Mouse (Mus musculus) urinary bladder, postnatal 10 days (tissue): ENCODE results near the gene Lrsam1.
"Not testable (repeated sequence)": the region's sequence is repeated elsewhere in the genome, so short reads cannot be mapped to it uniquely, and the experiment has no call there.

Experiments
- DNase-seq: peaks from one replicate; pipeline ENCODE4 v3.0.0; 2022; ENCODE audit warnings: low spot score

Lrsam1 gene

DNA sequence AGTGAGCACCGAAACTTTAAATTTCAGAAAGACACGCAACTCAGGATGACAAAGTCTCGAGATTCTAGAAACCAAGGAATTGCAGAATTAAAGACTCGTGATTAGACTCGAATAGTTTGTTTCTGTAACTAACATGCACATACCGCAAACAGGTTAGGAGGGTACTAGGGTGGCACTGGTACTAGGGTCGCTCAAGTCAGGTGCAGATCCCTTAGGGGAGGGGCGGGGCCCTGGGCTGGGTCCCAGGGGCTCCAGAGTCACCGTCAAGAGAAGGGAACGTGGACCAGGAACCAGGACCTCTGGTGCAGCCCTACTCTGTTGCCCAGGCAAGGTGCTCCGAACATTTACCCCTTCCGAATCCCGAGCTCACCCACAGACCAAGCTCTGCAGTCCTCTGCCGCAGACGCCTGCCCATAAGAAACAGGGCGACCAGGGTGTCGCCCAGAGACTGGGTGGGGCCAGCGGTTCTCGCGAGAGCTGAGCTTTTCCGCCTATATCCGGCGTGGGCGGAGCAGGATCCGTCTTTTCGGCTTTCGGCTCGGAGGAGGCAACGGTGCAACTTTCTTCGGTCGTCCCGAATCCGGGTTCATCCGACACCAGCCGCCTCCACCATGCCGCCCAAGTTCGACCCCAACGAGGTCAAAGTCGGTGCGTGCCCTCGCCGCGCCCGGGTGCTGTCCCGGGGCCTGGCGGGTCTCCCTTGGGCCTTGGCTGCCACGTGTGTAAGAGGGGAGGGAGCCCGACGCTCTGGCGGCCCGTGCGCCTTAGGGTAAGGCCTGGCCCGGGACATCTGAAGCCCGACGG lies at the start of gene Lrsam1, which contains the start of gene Rpl12:
Lrsam1 (minus strand) TSS at position 423 of the 804 bp plus-strand sequence.
Rpl12 (plus strand) TSS at position 368 of the 804 bp plus-strand sequence.
- DNase-seq, result peak; percentile 92

GRCm38 (mm10) chr2:33009055-33009454 lies 47.6 kb upstream of the Lrsam1 start:
- not testable (repeated sequence) for DNase-seq

GRCm38 (mm10) chr2:33005041-33005440 lies 43.6 kb upstream of the Lrsam1 start:
- no peak for DNase-seq

DNA sequence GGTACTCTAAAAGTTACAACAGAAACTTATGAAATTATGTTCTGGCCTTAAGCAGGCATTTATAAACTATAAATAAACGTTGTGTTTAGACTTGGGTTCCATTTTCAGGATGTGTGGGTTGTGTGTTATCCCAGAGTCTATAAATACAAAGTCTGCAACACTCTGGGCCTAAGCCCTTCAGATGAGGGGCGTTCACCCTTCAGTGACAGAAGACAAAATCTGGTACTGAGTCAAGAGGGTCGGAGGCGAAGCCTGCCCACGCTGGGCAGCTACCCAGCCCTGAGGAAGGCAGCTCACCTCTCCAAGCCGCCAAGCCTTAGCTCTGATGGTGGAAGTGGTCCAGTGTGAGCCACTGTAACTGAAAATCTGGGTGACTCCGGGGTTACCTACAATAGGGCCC lies 40.7 kb upstream of the Lrsam1 start:
- DNase-seq, result no peak

DNA sequence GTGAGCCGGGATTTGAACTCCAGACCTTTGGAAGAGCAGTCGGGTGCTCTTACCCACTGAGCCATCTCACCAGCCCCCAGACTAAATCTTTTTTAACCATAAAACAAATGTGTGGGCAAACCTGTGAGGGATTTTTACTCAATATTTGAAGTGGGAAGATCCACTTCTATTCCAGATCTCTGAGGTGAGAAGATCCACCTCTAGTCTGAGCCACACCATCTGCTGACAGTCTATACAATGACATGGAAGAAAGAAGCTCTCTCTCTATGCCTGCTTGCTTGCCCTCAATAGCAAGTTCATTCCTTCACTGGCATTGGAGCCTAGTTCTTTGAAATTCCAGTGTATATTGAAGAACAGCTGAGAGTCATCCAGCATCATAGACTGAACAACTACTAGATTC lies 38.3 kb upstream of the Lrsam1 start:
- DNase-seq, result no peak

GRCm38 (mm10) chr2:32997792-32998191 lies 36.4 kb upstream of the Lrsam1 start:
- no peak for DNase-seq

DNA sequence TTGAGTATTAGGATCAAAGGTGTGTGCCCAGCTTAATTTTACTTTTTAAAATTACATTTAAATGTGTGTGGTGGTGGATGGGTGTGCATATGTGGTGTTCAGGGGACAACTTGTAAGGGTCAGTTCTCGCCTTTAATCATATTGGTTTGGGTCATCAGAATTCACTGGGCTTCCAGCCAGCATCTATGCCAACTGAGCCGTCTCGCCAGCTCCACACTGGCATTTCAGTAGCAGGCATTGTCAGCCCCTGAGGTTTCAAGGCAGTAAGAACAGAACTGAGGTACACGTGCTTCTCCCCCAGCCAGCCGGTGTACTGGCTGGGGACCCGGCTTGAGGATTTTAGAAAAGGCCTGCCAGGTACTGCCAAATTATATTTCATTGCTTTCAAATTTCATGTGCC lies 35.7 kb upstream of the Lrsam1 start:
- DNase-seq, result no peak

DNA sequence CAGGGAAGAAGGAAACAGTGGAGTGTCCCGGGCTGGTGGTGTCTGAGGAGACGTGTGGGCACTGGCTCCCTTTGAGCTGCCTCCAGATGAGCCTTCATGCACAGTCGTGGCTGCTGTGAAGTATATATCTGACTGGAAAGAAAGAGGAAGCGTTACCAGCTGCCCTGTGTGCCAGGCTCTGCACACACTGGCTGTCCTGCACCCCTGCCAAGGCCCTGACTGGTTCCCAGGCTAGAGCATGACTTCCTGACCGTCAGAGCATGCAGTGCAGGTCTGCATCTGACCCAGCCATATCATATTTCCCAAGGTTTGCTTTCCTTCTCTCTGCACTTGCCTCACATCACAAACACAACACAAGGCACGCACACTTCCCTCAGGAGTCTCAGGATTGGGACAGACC lies 30.7 kb upstream of the Lrsam1 start:
- DNase-seq, result no peak

GRCm38 (mm10) chr2:32990167-32990832 lies 28.9 kb upstream of the Lrsam1 start:
- no peak for DNase-seq

DNA sequence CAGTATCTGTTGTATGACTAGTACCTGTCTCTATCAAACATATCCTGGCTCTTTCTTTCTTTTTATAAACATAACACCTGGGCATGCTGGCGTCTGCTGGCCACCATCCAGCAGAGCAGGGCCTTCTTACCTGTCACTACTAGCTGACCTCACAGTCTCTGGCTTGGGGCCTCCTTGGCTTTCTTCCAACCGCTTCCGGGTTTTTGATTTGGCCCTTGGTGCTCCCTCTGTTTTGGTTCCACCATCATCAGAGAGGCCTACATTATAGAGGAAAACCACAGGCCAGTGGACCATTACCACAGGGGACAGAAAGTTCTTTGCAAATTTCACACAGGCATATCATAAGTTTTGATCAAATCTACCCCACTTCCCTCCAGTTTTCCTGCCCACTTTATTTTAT lies 28.0 kb upstream of the Lrsam1 start:
- no peak for DNase-seq

DNA sequence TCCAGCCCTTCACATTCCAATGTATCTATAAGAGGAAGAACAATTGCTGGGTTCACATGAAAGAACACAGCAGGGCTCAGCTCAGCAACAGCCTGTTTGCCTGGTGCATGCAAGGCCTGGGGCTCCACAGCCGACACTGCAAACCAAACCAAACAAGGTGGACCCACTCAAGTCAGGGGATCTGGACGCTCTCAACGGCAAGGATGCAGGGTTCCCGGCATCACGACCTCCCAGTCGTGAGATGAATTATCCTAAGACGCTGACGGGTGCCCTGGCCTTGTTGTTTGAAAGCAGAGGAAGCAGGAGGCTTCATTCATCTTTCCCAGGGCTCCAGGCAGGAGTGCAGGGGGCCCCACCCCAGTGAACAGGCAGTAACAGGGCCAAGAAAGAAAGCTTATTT lies 24.4 kb upstream of the Lrsam1 start:
- DNase-seq, result no peak

- no peak for DNase-seq
These were observed 22.2 kb upstream of the Lrsam1 start for GRCm38 (mm10) chr2:32983617-32984016.

- no peak for DNase-seq
These were observed 21.3 kb upstream of the Lrsam1 start for GRCm38 (mm10) chr2:32982700-32983099.

DNA sequence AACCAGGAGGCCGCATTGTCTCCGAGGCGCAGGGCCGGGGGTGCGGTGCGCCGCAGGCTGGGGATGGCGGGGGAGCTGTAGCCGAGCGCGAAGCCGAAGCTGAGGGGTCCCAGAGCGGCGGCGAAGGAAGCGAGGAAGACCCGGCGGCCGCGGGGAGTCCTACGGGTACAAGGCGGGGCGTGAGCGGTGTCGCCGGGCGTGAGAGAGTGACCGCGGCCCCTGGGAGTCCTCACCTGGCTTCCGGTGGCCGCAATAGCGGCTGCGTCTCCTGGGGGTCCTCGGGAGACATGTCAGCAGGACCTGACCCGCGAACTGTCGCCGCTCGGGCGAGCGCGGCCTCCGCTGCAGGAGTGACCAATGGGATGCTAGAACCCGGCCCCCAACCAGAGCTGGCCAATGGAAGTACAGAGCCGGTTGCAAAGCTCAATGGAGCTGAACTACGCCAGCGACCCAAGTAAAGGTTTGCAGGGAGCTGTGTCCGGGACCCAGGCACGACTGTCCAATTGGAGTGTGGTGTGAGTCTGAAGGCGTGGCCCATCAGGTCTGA lies 20.4 kb upstream of the Lrsam1 start, which contains the start of gene Slc2a8:
Slc2a8 (minus strand) TSS at position 359 of the 547 bp plus-strand sequence.
- peak; percentile 47 for DNase-seq

DNA sequence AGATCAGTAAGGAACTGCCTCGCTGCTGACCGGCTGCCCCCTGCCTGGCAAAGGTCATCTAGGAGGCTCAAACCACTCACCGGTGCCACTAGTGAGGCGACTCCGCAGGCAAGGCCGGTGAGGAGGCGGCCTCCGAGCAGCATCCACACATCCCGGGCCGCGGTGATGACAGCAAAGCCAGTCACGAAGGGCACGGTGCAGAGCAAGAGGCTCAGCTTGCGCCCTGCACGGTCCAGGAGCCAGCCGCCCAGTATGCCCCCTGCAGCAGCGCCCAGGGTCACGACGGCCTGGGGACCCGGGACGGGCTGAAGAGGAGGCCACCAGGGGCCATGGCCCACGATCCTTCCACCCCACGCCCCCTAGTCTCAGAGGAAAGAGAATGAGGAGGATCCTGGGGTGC lies 19.9 kb upstream of the Lrsam1 start:
- no peak for DNase-seq

- DNase-seq, result no peak
These were observed 18.3 kb upstream of the Lrsam1 start for GRCm38 (mm10) chr2:32979675-32980074.

DNA sequence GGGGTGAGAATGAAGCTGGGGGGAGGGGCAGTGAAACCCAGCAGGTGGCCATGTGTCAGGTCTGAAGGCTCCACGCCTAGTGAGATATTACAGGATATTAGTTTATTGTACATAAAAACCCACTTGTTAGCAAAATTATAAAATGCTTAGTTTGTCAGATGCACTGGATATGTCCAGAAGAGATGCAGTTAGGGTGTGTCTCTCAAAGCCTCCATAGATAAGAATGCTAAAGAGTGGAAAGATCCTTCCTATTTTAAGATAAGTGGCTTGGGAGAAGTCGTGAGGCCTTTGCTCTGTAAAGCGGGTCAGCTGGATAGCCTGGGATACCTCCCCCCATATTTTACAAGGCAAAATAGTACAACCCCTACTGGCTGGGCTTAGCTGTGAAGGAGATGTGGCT lies 17.3 kb upstream of the Lrsam1 start:
- DNase-seq, result no peak

GRCm38 (mm10) chr2:32977114-32977513 lies 15.7 kb upstream of the Lrsam1 start:
- DNase-seq, result no peak

GRCm38 (mm10) chr2:32974216-32974615 lies 12.8 kb upstream of the Lrsam1 start:
- no peak for DNase-seq

DNA sequence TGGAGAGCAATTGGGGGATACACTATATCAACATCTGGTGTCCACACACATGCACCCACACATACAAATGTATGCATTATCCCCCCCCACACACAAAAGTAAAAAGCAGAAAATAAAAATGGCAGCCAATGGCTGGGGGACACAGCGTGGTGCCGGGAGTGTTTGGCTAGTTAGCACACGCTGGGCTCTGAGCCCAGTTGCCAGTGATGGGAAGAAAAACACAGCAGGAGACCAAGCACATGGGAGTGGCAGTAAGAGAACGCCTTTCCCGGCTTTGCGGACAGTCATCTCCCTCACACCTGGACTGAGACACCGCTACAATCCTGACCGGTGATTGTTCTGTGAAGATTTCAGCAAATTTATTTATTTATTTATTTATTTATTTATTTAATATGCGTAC lies 9.8 kb upstream of the Lrsam1 start:
- no peak for DNase-seq

DNA sequence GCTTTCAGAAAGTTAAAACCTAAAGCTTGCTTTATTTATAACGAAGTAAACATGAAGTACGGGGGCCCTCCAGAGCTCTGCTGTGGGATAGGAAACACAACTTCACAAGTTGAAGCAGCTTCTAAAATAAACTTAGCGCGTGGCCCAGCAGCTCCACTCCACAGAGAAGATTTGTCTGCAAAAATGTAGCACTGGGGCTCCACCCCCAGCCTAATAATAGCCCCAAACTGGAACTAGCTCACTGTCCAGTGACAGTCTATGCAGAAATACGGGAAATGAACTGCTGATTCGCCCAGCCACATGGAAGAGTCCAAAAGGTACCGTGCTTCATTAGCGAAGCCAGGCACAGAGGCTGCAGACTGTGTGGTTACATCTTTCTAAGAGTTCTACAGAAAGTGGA lies 7.9 kb upstream of the Lrsam1 start:
- DNase-seq, result no peak

DNA sequence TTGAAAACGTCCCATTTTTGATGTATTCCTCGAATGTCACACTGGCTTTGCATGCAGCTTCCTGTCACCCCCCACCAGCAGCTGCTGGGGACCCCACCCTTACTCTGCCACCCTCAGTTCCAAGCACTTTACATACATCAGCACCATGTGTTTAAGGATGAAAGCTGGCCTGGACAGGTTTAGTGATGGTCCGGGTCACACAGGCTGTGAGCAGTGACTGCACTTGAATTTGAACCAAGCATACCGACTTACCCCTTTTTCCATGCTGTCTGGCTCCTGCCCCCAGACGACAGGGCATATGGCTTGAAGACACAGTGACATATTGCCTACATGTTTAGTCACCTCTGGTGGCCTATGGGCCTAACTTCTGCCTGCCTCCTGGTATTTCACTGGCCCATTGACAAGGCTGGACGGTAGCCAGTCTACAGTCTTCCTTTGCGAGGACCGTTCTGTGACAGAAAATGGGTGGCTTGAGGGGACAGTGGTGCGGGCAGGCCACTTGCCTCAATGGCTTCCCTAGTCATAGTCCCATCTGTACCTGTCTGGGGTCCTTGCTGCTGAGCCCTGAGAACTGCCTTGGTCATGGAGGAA lies 6.7 kb upstream of the Lrsam1 start:
- DNase-seq, result no peak
